ENCODE assay signal across 8 mouse cellular contexts in the genomic region with DNA sequence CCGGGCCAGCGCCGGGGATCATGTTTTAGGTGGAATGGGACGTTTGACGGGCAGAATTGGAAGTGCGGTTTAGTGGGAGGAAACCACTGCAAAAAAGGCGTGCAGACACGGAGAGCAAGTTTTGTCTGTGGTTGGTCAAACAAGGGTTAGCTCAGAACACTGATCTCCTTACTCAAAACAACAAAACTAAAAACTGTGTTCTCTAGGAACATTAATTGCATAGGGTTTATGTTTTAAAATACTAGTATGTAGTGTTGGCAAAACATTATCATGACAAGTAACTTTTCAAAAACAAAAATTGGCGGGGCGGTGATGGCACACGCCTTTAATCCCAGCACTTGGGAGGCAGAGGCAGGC. TPM values are rescaled to one million over a fixed set of nuclear protein-coding genes. Genes with fewer than 3 reads are reported as not detected.
A peak's percentile ranks its signal among the peaks of the same experiment; 100 is the strongest.
DNase-seq lines count a peak whose midpoint lies in the region; ATAC-seq and TF ChIP-seq lines count a peak whose summit lies in the region.

No protein-coding gene starts in this region.

- H3K36me3 ChIP-seq in heart, embryonic 13.5 days: peaks cover 27% of the 10 kb centered on the region
- H3K36me3 ChIP-seq in ES-E14 (ENCODE audit: control insufficient read depth, insufficient read depth, low read length, poor library complexity, severe bottlenecking): peaks cover 4% of the 10 kb centered on the region
- 0 out of 2 replicates have a peak, but pooled peaks cover 6% of the 10 kb centered on the region for H3K36me3 ChIP-seq in heart, postnatal 0 days (replicated peaks; ENCODE audit: control insufficient read depth, insufficient read depth, low read length)
- H3K36me3 ChIP-seq in liver, postnatal 0 days (replicated peaks; ENCODE audit: insufficient read depth, low read length): peaks cover 8% of the 10 kb centered on the region; the same call in 1 of the 2 replicates

- H3K4me3 ChIP-seq in heart, embryonic 13.5 days: peak overlapping the region; percentile 75
- peak overlapping the region; percentile 60 to 76 for H3K4me3 ChIP-seq in ES-E14 (ENCODE audit: insufficient read depth in 1 of 2, low read depth in 1 of 2, low read length in 2 of 2, poor library complexity in 1 of 2, severe bottlenecking in 1 of 2)
- peak overlapping the region; percentile 74 for H3K4me3 ChIP-seq in heart, postnatal 0 days (ENCODE audit: low read depth, low read length)
- H3K4me3 ChIP-seq in liver, postnatal 0 days (ENCODE audit: low read depth, low read length): peak overlapping the region; percentile 73

- peak overlapping the region; percentile 65 for H3K4me2 ChIP-seq in heart, embryonic 13.5 days
- peak overlapping the region; percentile 74 for H3K4me2 ChIP-seq in heart, postnatal 0 days (ENCODE audit: low read depth, low read length)
- H3K4me2 ChIP-seq in liver, postnatal 0 days (ENCODE audit: low read depth, low read length): peak overlapping the region; percentile 75

- H3K27me3 ChIP-seq in heart, embryonic 13.5 days (replicated peaks): 0 out of 2 replicates have a peak, but pooled peaks cover 4% of the 10 kb centered on the region
- no peaks in the 10 kb centered on the region for H3K27me3 ChIP-seq in heart, postnatal 0 days (ENCODE audit: control insufficient read depth, insufficient read depth, low read length)
- no peaks in the 10 kb centered on the region for H3K27me3 ChIP-seq in liver, postnatal 0 days (ENCODE audit: insufficient read depth, low read length)

- WGBS in heart, embryonic 13.5 days: 33% methylated on average over 11 of the region's 11 CpGs
- WGBS in heart, postnatal 0 days: 31% methylated on average over 11 of the region's 11 CpGs
- WGBS in liver, postnatal 0 days (ENCODE audit: insufficient replicate concordance): 28% methylated on average over 11 of the region's 11 CpGs

- peak overlapping the region; percentile 87 for H3K9ac ChIP-seq in heart, embryonic 13.5 days
- peak overlapping the region; percentile 75 for H3K9ac ChIP-seq in ES-E14 (ENCODE audit: insufficient read depth, low read depth, low read length, poor library complexity, severe bottlenecking)
- peak overlapping the region; percentile 75; the same call in 1 of the 2 replicates for H3K9ac ChIP-seq in heart, postnatal 0 days (replicated peaks; ENCODE audit: low read depth, low read length)
- peak overlapping the region; percentile 71 for H3K9ac ChIP-seq in liver, postnatal 0 days (replicated peaks)

- DNase-seq in heart, postnatal 36 days: no peak
- DNase-seq in ES-E14 (ENCODE audit: low read depth, low spot score): no peak
- no peak for DNase-seq in heart, postnatal 0 days (ENCODE audit: low spot score)
- DNase-seq in liver, postnatal 0 days: no peak
- DNase-seq in layer of hippocampus, adult 18-20 months (ENCODE audit: low spot score in 2 of 2): no peak
- DNase-seq in embryo, embryonic 9.5 days (ENCODE audit: extremely low spot score): no peak
- no peak for DNase-seq in adrenal gland, postnatal 14 days

- in situ Hi-C loops in ES-E14 (cut with MboI; ENCODE audit: low sequenced_read_pairs in 2 of 2, unreplicated experiment in 2 of 2): no loop called here

- TF ChIP-seq EP300 in heart, postnatal 0 days (IDR thresholded peaks at IDR 0.05; ENCODE audit: low read depth): no peak
- no peak for TF ChIP-seq EP300 in liver, postnatal 0 days (IDR thresholded peaks at IDR 0.05; ENCODE audit: low read depth)

- no peaks in the 10 kb centered on the region for H3K9me3 ChIP-seq in heart, embryonic 13.5 days
- H3K9me3 ChIP-seq in ES-E14 (ENCODE audit: control insufficient read depth, insufficient read depth, low read depth, low read length): no peaks in the 10 kb centered on the region
- no peaks in the 10 kb centered on the region for H3K9me3 ChIP-seq in heart, postnatal 0 days (replicated peaks; ENCODE audit: control insufficient read depth, low read length)
- H3K9me3 ChIP-seq in liver, postnatal 0 days (ENCODE audit: low read length): no peaks in the 10 kb centered on the region

- no peak for TF ChIP-seq CTCF in heart, postnatal 0 days (IDR thresholded peaks at IDR 0.05; ENCODE audit: low read depth)
- no peak for TF ChIP-seq CTCF in liver, postnatal 0 days (IDR thresholded peaks at IDR 0.05; ENCODE audit: low read depth)

- peak overlapping the region; percentile 95 for H3K27ac ChIP-seq in heart, embryonic 13.5 days (replicated peaks)
- peak overlapping the region; percentile 81; the same call in 1 of the 2 replicates for H3K27ac ChIP-seq in ES-E14 (ENCODE audit: insufficient read depth, low read depth, low read length, poor library complexity, severe bottlenecking)
- peak overlapping the region; percentile 94 for H3K27ac ChIP-seq in heart, postnatal 0 days (ENCODE audit: low read depth)
- H3K27ac ChIP-seq in liver, postnatal 0 days (ENCODE audit: low read depth): peak overlapping the region; percentile 97

- H3K4me1 ChIP-seq in heart, embryonic 13.5 days: peaks cover 14% of the 10 kb centered on the region
- H3K4me1 ChIP-seq in ES-E14 (ENCODE audit: control insufficient read depth in 2 of 2, insufficient read depth in 2 of 2, low read length in 2 of 2, poor library complexity in 1 of 2): peaks cover 0 to 5% of the 10 kb centered on the region in 2 experiments; a peak in 1 of 4 replicates
- peaks cover 10% of the 10 kb centered on the region for H3K4me1 ChIP-seq in heart, postnatal 0 days (ENCODE audit: control insufficient read depth, insufficient read depth)
- H3K4me1 ChIP-seq in liver, postnatal 0 days (ENCODE audit: insufficient read depth): peaks cover 14% of the 10 kb centered on the region

- intact Hi-C loops in heart, postnatal 36 days (cut with DNase I): loop anchor here (2.0 kb wide), 1 partner anchor 730 kb away; the partner anchor contains the start of gene Gcfc2

- ATAC-seq in heart, embryonic 13.5 days (ENCODE audit: extremely low read depth, insufficient number of reproducible peaks, low FRiP score, low TSS enrichment): no peak
- no peak for ATAC-seq in heart, postnatal 0 days (ENCODE audit: insufficient read depth, low read depth)
- no peak for ATAC-seq in liver, postnatal 0 days

TF ChIP-seq in ES-E14, 5 proteins besides CTCF, POLR2A, EP300 and RAD21:
- no peak for TF ChIP-seq HCFC1 (IDR thresholded peaks at IDR 0.05; ENCODE audit: borderline replicate concordance, insufficient read depth, low read length)
- TF ChIP-seq CHD2 (IDR thresholded peaks at IDR 0.05; ENCODE audit: low read depth, low read length): no peak
- no peak for TF ChIP-seq ZNF384 (IDR thresholded peaks at IDR 0.05; ENCODE audit: low read depth, low read length)
- TF ChIP-seq ZC3H11A (IDR thresholded peaks at IDR 0.05; ENCODE audit: borderline replicate concordance, low read depth, low read length): no peak
- TF ChIP-seq MAFK (IDR thresholded peaks at IDR 0.05; ENCODE audit: insufficient read depth, low read depth, low read length): no peak

RNA-seq across cellular contexts. Expression of gene Pole4, which starts 52.0 kb away (rescaled TPM):
- polyA plus RNA-seq in heart, embryonic 13.5 days (2015; fragmentation: Nextera tagmentation; extraction: Ambion mirVana): 82.5 and 97.5 TPM in 2 replicates
- total RNA-seq in heart, postnatal 36 days (2021): 10 to 100 TPM; 15.6 to 18.7 TPM
- total RNA-seq in ES-E14 (2012; rRNA removed): 83.0 and 103 TPM in 2 replicates
- 26.8 and 59.9 TPM in 2 replicates for total RNA-seq in heart, postnatal 0 days (2014; rRNA removed; ENCODE audit: low replicate concordance)
- polyA plus RNA-seq in heart, postnatal 0 days (2015; fragmentation: Nextera tagmentation; extraction: Ambion mirVana): 65.8 and 71.8 TPM in 2 replicates
- polyA plus RNA-seq in liver, postnatal 0 days (2015; fragmentation: Nextera tagmentation; extraction: Ambion mirVana): 87.7 and 87.9 TPM in 2 replicates
- total RNA-seq in layer of hippocampus, adult 18-20 months (2021): 10 to 100 TPM; 39.5 to 40.5 TPM
- total RNA-seq in adrenal gland, postnatal 14 days (2021): 39.5 and 42.3 TPM in 2 replicates
